Mouse (Mus musculus) stomach, embryonic 16.5 days (tissue): ENCODE measurements around the gene Igf1r. TPM values are rescaled to one million over a fixed set of nuclear protein-coding genes. Genes with fewer than 3 reads are reported as not detected.

Experiments
- ATAC-seq: fragments of 200-750 bp; cut with Nextera tagmentation; 2 replicates; pipeline ENCODE4 v1.8.0; 2017; ENCODE audit warnings: moderate number of reproducible peaks, moderate TSS enrichment; ENCODE audit not compliant: insufficient read depth, low FRiP score
- H3K27ac ChIP-seq: fragments of 300-500 bp; sonication (generic); 2 replicates; pipeline ENCODE4 v1.5.1; 2014; ENCODE audit warnings: low read length
- H3K27me3 ChIP-seq: fragments of 300-500 bp; sonication (generic); 2 replicates; pipeline ENCODE4 v1.6.1; 2014; ENCODE audit warnings: low read length, control low read depth, mixed read lengths; ENCODE audit not compliant: control insufficient read depth, insufficient read depth
- H3K36me3 ChIP-seq: fragments of 300-500 bp; sonication (generic); 2 replicates; pipeline ENCODE4 v1.6.1; 2014; ENCODE audit warnings: low read length; ENCODE audit not compliant: control insufficient read depth, insufficient read depth
- H3K4me1 ChIP-seq: fragments of 300-500 bp; sonication (generic); 2 replicates; pipeline ENCODE4 v1.6.1; 2014; ENCODE audit warnings: low read length, control low read depth, mixed read lengths; ENCODE audit not compliant: control insufficient read depth, insufficient read depth
- H3K4me2 ChIP-seq: fragments of 300-500 bp; sonication (generic); 2 replicates; pipeline ENCODE4 v1.6.1; 2014; ENCODE audit warnings: low read depth, low read length, mixed read lengths
- H3K4me3 ChIP-seq: fragments of 300-500 bp; sonication (generic); replicated peaks from 2 replicates; pipeline ENCODE4 v1.5.1; 2014; ENCODE audit warnings: mild to moderate bottlenecking, low read length
- H3K9ac ChIP-seq: fragments of 300-500 bp; sonication (generic); 2 replicates; pipeline ENCODE4 v1.6.1; 2014; ENCODE audit warnings: low read length
- H3K9me3 ChIP-seq: fragments of 300-500 bp; sonication (generic); replicated peaks from 2 replicates; pipeline ENCODE4 v1.6.1; 2016; ENCODE audit warnings: low read length, control low read depth; ENCODE audit not compliant: control insufficient read depth
- WGBS: fragments of 180-500 bp; shearing (Covaris S2); extraction: QIAGEN DNeasy Blood & Tissue Kit; methylation state at CpG from one replicate; pipeline ENCODE4 v1.1.7; 2014; 5-methylcytosine and 5-hydroxymethylcytosine counted together
- polyA plus RNA-seq: library from polyadenylated mRNA; unstranded; fragments of >200 nt; fragmentation: Nextera tagmentation; extraction: Ambion mirVana; gene quantifications from 2 replicates; pipeline ENCODE4 v1.2.1, GENCODE M21; 2015

Gene Igf1r
- polyA plus RNA-seq, 1 experiment from 2014 or later = 15.0 TPM

DNA sequence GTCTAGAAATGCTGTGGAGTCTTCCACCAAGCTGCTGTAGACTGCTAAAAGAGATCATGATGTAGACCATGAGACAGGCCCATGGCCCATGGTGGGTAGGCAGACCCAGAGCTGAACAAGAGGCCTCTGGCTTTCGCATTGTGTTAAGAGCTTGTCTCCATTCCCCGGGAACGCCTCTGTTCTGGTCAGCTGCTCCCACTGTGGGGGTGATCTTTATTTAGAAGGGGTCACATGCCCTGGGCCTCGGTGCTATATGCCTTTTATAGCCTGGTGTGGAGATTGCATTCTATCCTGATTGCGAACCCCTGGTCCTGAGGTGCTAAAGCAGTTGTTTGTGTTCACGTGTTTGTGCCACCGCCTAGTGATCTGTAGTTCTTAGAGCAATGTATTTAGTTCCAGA lies 57.5 kb downstream of the Igf1r start:
- Histone ChIP-seq H3K36me3 (no peaks in the 10 kb centered on the region; the same call in 1 of the 2 replicates), H3K27me3 (no peaks in the 10 kb centered on the region), H3K9me3 (no peaks in the 10 kb centered on the region), H3K27ac (no peak overlapping the region), H3K4me1 (peaks cover 19% of the 10 kb centered on the region), H3K9ac (no peak overlapping the region), H3K4me2 (no peak overlapping the region), H3K4me3 (no peak overlapping the region)
- no peak for ATAC-seq
- WGBS = 69% methylated on average over 7 of the region's 7 CpGs

- H3K4me1 ChIP-seq = peaks cover 19% of the 10 kb centered on the region
- no peak for ATAC-seq
- H3K36me3 ChIP-seq = peaks cover 5% of the 10 kb centered on the region
- no peak overlapping the region for H3K4me3 ChIP-seq
- H3K4me2 ChIP-seq = no peak overlapping the region
- H3K27me3 ChIP-seq = no peaks in the 10 kb centered on the region
- peaks cover 5% of the 10 kb centered on the region for H3K9me3 ChIP-seq
- H3K9ac ChIP-seq = no peak overlapping the region
- 56% methylated on average over 3 of the region's 3 CpGs for WGBS
- H3K27ac ChIP-seq = no peak overlapping the region
Measured at GRCm38 (mm10) chr7:68010802-68011201, 58.2 kb downstream of the Igf1r start.

GRCm38 (mm10) chr7:68011385-68012122 lies 58.9 kb downstream of the Igf1r start:
- Histone ChIP-seq H3K4me1 (peaks cover 19% of the 10 kb centered on the region), H3K9ac (no peak overlapping the region), H3K27ac (no peak overlapping the region), H3K36me3 (peaks cover 11% of the 10 kb centered on the region), H3K9me3 (peaks cover 11% of the 10 kb centered on the region), H3K27me3 (no peaks in the 10 kb centered on the region), H3K4me3 (no peak overlapping the region), H3K4me2 (no peak overlapping the region)
- WGBS = 66% methylated on average over 13 of the region's 13 CpGs
- no peak for ATAC-seq

DNA sequence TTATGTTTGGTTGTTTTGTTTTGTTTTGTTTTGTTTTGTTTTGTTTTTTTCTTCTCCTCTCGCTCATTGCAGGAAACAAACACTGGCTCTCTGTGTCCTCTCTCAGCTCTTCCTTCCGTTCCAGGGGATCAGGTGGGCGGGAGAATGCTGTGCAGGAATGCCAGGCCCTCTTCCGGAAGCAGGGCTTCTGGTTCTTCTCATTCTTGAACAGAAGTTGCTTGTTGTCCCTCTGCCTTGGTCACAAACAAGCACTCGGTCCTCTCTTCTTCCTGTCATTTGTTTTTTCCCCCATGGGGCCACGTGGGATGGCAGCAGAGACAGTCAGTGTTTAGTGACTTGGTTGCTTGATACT lies 59.5 kb downstream of the Igf1r start:
- 41% methylated on average over 6 of the region's 6 CpGs for WGBS

DNA sequence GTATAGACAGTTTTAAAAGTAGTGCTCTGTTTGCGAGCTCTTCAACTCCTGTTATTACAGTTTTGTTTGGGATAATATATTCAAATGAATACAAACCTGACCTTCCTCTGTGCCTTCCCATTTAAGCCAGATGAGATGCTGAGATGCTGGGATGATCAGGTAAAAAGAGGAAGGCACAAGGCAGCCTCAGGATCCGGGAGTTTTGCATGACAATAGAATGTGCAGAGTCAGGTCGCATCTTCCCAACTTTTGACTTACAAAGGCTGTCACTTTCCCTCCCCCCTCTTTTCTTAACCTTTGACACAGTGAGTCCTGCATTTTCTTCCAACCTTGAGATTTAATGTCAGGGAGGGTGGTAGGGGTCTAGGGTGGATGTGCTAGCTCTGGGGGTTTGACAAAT lies 61.9 kb downstream of the Igf1r start:
- Histone ChIP-seq H3K4me3 (no peak overlapping the region), H3K27ac (no peak overlapping the region), H3K36me3 (peaks cover 11% of the 10 kb centered on the region), H3K4me1 (peaks cover 30% of the 10 kb centered on the region), H3K9ac (no peak overlapping the region), H3K27me3 (no peaks in the 10 kb centered on the region), H3K9me3 (peaks cover 11% of the 10 kb centered on the region), H3K4me2 (no peak overlapping the region)
- no peak for ATAC-seq
- WGBS = 85% methylated on average over 3 of the region's 3 CpGs

More for the DNA sequence above, 59.5 kb downstream of the Igf1r start:
- Histone ChIP-seq H3K27ac (no peak overlapping the region), H3K4me3 (no peak overlapping the region), H3K4me1 (peaks cover 19% of the 10 kb centered on the region), H3K4me2 (no peak overlapping the region), H3K9me3 (peaks cover 11% of the 10 kb centered on the region), H3K27me3 (no peaks in the 10 kb centered on the region), H3K36me3 (peaks cover 11% of the 10 kb centered on the region), H3K9ac (no peak overlapping the region)
- no peak for ATAC-seq

GRCm38 (mm10) chr7:68015404-68015803 lies 62.8 kb downstream of the Igf1r start:
- ATAC-seq = no peak
- peaks cover 11% of the 10 kb centered on the region for H3K36me3 ChIP-seq
- no peak overlapping the region for H3K27ac ChIP-seq
- no peak overlapping the region for H3K4me3 ChIP-seq
- peaks cover 11% of the 10 kb centered on the region for H3K9me3 ChIP-seq
- H3K4me2 ChIP-seq = no peak overlapping the region
- H3K9ac ChIP-seq = no peak overlapping the region
- no peaks in the 10 kb centered on the region for H3K27me3 ChIP-seq
- H3K4me1 ChIP-seq = peaks cover 31% of the 10 kb centered on the region
- 87% methylated on average over 3 of the region's 3 CpGs for WGBS

DNA sequence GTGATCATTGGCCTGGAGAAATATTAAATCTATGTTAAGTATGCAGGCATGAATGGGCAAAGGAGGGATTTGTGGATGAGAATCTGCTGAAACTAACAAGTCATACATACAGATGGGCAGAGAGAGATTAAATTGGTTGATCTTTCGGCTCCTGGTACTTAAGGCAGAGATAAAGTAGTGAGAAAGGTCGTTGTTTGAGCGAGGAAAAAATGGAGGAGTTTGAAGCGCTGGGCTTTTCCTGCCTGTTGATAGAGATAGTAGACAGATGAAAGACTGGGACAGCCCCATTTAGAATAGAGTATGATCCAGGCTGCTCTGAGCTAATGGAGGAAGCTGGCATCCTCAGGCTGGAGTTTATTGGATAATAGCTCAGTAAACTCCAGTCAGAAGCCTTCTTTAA lies 65.4 kb downstream of the Igf1r start:
- H3K9ac ChIP-seq = no peak overlapping the region
- no peak overlapping the region for H3K4me2 ChIP-seq
- WGBS = 51% methylated on average over 4 of the region's 4 CpGs
- no peak overlapping the region for H3K4me3 ChIP-seq
- H3K36me3 ChIP-seq = peaks cover 11% of the 10 kb centered on the region
- H3K9me3 ChIP-seq = peaks cover 11% of the 10 kb centered on the region
- peaks cover 31% of the 10 kb centered on the region for H3K4me1 ChIP-seq
- H3K27ac ChIP-seq = no peak overlapping the region
- H3K27me3 ChIP-seq = no peaks in the 10 kb centered on the region
- no peak for ATAC-seq

GRCm38 (mm10) chr7:68020556-68020955 lies 67.9 kb downstream of the Igf1r start:
- H3K9me3 ChIP-seq = peaks cover 9% of the 10 kb centered on the region
- peaks cover 8% of the 10 kb centered on the region; the same call in 1 of the 2 replicates for H3K36me3 ChIP-seq
- H3K4me1 ChIP-seq = peaks cover 27% of the 10 kb centered on the region
- 69% methylated on average over 2 of the region's 2 CpGs for WGBS
- H3K4me3 ChIP-seq = no peak overlapping the region
- no peak overlapping the region for H3K4me2 ChIP-seq
- no peak overlapping the region for H3K27ac ChIP-seq
- no peak for ATAC-seq
- H3K9ac ChIP-seq = no peak overlapping the region
- no peaks in the 10 kb centered on the region for H3K27me3 ChIP-seq

GRCm38 (mm10) chr7:68021741-68022140 lies 69.1 kb downstream of the Igf1r start:
- 19% methylated on average over 2 of the region's 2 CpGs for WGBS
- H3K4me3 ChIP-seq = no peak overlapping the region
- H3K27ac ChIP-seq = peak overlapping the region; percentile 61; the same call in 1 of the 2 replicates

More at GRCm38 (mm10) chr7:68021741-68022140, 69.1 kb downstream of the Igf1r start:
- Histone ChIP-seq H3K27me3 (no peaks in the 10 kb centered on the region), H3K9me3 (no peaks in the 10 kb centered on the region), H3K9ac (no peak overlapping the region), H3K4me2 (no peak overlapping the region), H3K4me1 (peaks cover 27% of the 10 kb centered on the region), H3K36me3 (no peaks in the 10 kb centered on the region)
- ATAC-seq = peak; percentile 89
